Mouse (Mus musculus) midbrain, embryonic 14.5 days (tissue): ENCODE results near the gene Nol7. TPM values are rescaled to one million over a fixed set of nuclear protein-coding genes. Genes with fewer than 3 reads are reported as not detected.

Source experiments
- ATAC-seq: fragments of 200-750 bp; cut with Nextera tagmentation; 2 replicates; pipeline ENCODE4 v1.8.0; 2017; ENCODE audit warnings: moderate number of reproducible peaks, moderate library complexity; ENCODE audit not compliant: low FRiP score, low TSS enrichment
- DNase-seq: peaks from one replicate; pipeline ENCODE4 v3.0.0-alpha.2; 2015
- H3K27ac ChIP-seq: fragments of 300-500 bp; sonication (generic); replicated peaks from 2 replicates; pipeline ENCODE4 v1.5.1; 2014; ENCODE audit warnings: mild to moderate bottlenecking, low read depth, low read length, moderate library complexity
- H3K27me3 ChIP-seq: fragments of 300-500 bp; sonication (generic); 2 replicates; pipeline ENCODE4 v1.6.1; 2014; ENCODE audit warnings: low read length, control low read depth, mixed read lengths; ENCODE audit not compliant: control insufficient read depth, insufficient read depth
- H3K36me3 ChIP-seq: fragments of 300-500 bp; sonication (generic); 2 replicates; pipeline ENCODE4 v1.6.1; 2014; ENCODE audit warnings: low read length, control low read depth; ENCODE audit not compliant: control insufficient read depth, insufficient read depth
- H3K4me1 ChIP-seq: fragments of 300-500 bp; sonication (generic); 2 replicates; pipeline ENCODE4 v1.6.1; 2014; ENCODE audit warnings: mild to moderate bottlenecking, antibody characterized with exemption, low read length, control low read depth; ENCODE audit not compliant: control insufficient read depth, insufficient read depth
- H3K4me2 ChIP-seq: fragments of 300-500 bp; sonication (generic); 2 replicates; pipeline ENCODE4 v1.6.1; 2014; ENCODE audit warnings: mild to moderate bottlenecking, low read length, moderate library complexity
- H3K4me3 ChIP-seq: fragments of 300-500 bp; sonication (generic); replicated peaks from 2 replicates; pipeline ENCODE4 v1.5.1; 2014; ENCODE audit warnings: low read depth, low read length
- H3K9ac ChIP-seq: fragments of 300-500 bp; sonication (generic); replicated peaks from 2 replicates; pipeline ENCODE4 v1.6.1; 2014; ENCODE audit warnings: mild to moderate bottlenecking, low read length, moderate library complexity
- H3K9me3 ChIP-seq: fragments of 300-500 bp; sonication (generic); 2 replicates; pipeline ENCODE4 v1.6.1; 2016; ENCODE audit warnings: low read length, control low read depth, mixed read lengths; ENCODE audit not compliant: control insufficient read depth
- WGBS: fragments of 180-500 bp; shearing (Covaris S2); extraction: QIAGEN DNeasy Blood & Tissue Kit; methylation state at CpG from one replicate; pipeline ENCODE4 v1.1.7; 2014; 5-methylcytosine and 5-hydroxymethylcytosine counted together
- polyA plus RNA-seq: library from polyadenylated mRNA; unstranded; fragments of >200 nt; fragmentation: Nextera tagmentation; extraction: Ambion mirVana; gene quantifications from 2 replicates; pipeline ENCODE4 v1.2.1, GENCODE M21; 2014

Nol7 gene
- polyA plus RNA-seq = 170 and 181 TPM in 2 replicates

- Histone ChIP-seq H3K27ac (peak within 1 kb of the TSS; percentile 94), H3K27me3 (no peaks in the 10 kb centered on the region), H3K4me1 (peaks cover 8% of the 10 kb centered on the region; the same call in 1 of the 2 replicates), H3K9ac (peak within 1 kb of the TSS; percentile 77), H3K4me2 (peak within 1 kb of the TSS; percentile 81), H3K36me3 (peaks cover 35% of the 10 kb centered on the region), H3K4me3 (peak within 1 kb of the TSS; percentile 70), H3K9me3 (no peaks in the 10 kb centered on the region)
- peak; percentile 92 for ATAC-seq
- 2% methylated on average over 70 of the region's 72 CpGs for WGBS
- peak; percentile 98 for DNase-seq
Observed at GRCm38 (mm10) chr13:43398297-43399080, at the start of gene Nol7. Gene Nol7, plus strand, starts transcription at chr13:43398390.

- Histone ChIP-seq H3K27me3 (no peaks in the 10 kb centered on the region), H3K4me3 (no peak overlapping the region), H3K4me1 (no peaks in the 10 kb centered on the region), H3K9ac (no peak overlapping the region), H3K4me2 (no peak overlapping the region), H3K9me3 (no peaks in the 10 kb centered on the region), H3K27ac (no peak overlapping the region), H3K36me3 (no peaks in the 10 kb centered on the region)
- no peak for DNase-seq
- no peak for ATAC-seq
- 85% methylated on average over 8 of the region's 8 CpGs for WGBS
Observed at GRCm38 (mm10) chr13:43349376-43349775, 48.8 kb upstream of the Nol7 start.

GRCm38 (mm10) chr13:43350489-43351169, 47.6 kb upstream of the Nol7 start:
- no peak overlapping the region for H3K4me2 ChIP-seq
- H3K27ac ChIP-seq = no peak overlapping the region
- H3K4me3 ChIP-seq = no peak overlapping the region
- no peaks in the 10 kb centered on the region for H3K27me3 ChIP-seq
- H3K4me1 ChIP-seq = no peaks in the 10 kb centered on the region
- DNase-seq (no peak), ATAC-seq (no peak)
- H3K9me3 ChIP-seq = no peaks in the 10 kb centered on the region
- WGBS = 86% methylated on average over 9 of the region's 9 CpGs
- no peaks in the 10 kb centered on the region for H3K36me3 ChIP-seq
- H3K9ac ChIP-seq = no peak overlapping the region

- H3K4me3 ChIP-seq = no peak overlapping the region
- no peaks in the 10 kb centered on the region for H3K27me3 ChIP-seq
- no peaks in the 10 kb centered on the region for H3K36me3 ChIP-seq
- no peak overlapping the region for H3K9ac ChIP-seq
- no peaks in the 10 kb centered on the region for H3K4me1 ChIP-seq
- ATAC-seq (no peak), DNase-seq (no peak)
- H3K9me3 ChIP-seq = no peaks in the 10 kb centered on the region
- no peak overlapping the region for H3K27ac ChIP-seq
- 67% methylated on average over 4 of the region's 4 CpGs for WGBS
- no peak overlapping the region for H3K4me2 ChIP-seq
Observed at GRCm38 (mm10) chr13:43353356-43353755, 44.8 kb upstream of the Nol7 start.

GRCm38 (mm10) chr13:43354362-43354761, 43.8 kb upstream of the Nol7 start:
- H3K36me3 ChIP-seq = no peaks in the 10 kb centered on the region
- H3K9me3 ChIP-seq = no peaks in the 10 kb centered on the region
- ATAC-seq (no peak), DNase-seq (no peak)
- H3K4me2 ChIP-seq = no peak overlapping the region
- no peak overlapping the region for H3K9ac ChIP-seq
- 0 out of 2 replicates have a peak, but pooled peaks cover 3% of the 10 kb centered on the region for H3K4me1 ChIP-seq
- no peak overlapping the region for H3K4me3 ChIP-seq
- H3K27ac ChIP-seq = no peak overlapping the region
- H3K27me3 ChIP-seq = no peaks in the 10 kb centered on the region
- 90% methylated on average over 12 of the region's 12 CpGs for WGBS

GRCm38 (mm10) chr13:43356346-43357125, 41.7 kb upstream of the Nol7 start:
- Histone ChIP-seq H3K9me3 (no peaks in the 10 kb centered on the region), H3K27ac (no peak overlapping the region), H3K4me2 (no peak overlapping the region), H3K4me3 (no peak overlapping the region), H3K36me3 (no peaks in the 10 kb centered on the region), H3K4me1 (0 out of 2 replicates have a peak, but pooled peaks cover 3% of the 10 kb centered on the region), H3K27me3 (no peaks in the 10 kb centered on the region), H3K9ac (no peak overlapping the region)
- DNase-seq = no peak
- 91% methylated on average over 14 of the region's 14 CpGs for WGBS
- ATAC-seq = no peak

- no peak for DNase-seq
- Histone ChIP-seq H3K4me1 (0 out of 2 replicates have a peak, but pooled peaks cover 3% of the 10 kb centered on the region), H3K4me2 (no peak overlapping the region), H3K4me3 (no peak overlapping the region), H3K9ac (no peak overlapping the region), H3K9me3 (no peaks in the 10 kb centered on the region), H3K27ac (no peak overlapping the region), H3K27me3 (no peaks in the 10 kb centered on the region), H3K36me3 (no peaks in the 10 kb centered on the region)
- ATAC-seq = no peak
- WGBS = 57% methylated on average over 6 of the region's 6 CpGs
Observed at GRCm38 (mm10) chr13:43360534-43360933, 37.7 kb upstream of the Nol7 start.

- no peaks in the 10 kb centered on the region for H3K36me3 ChIP-seq
- no peak for ATAC-seq
- DNase-seq = no peak
- WGBS = 80% methylated on average over 9 of the region's 9 CpGs
- no peak overlapping the region for H3K4me2 ChIP-seq
- H3K27me3 ChIP-seq = no peaks in the 10 kb centered on the region
- H3K9ac ChIP-seq = no peak overlapping the region
- 0 out of 2 replicates have a peak, but pooled peaks cover 10% of the 10 kb centered on the region for H3K4me1 ChIP-seq
- H3K9me3 ChIP-seq = no peaks in the 10 kb centered on the region
- no peak overlapping the region for H3K27ac ChIP-seq
- no peak overlapping the region for H3K4me3 ChIP-seq
Observed at GRCm38 (mm10) chr13:43362353-43362752, 35.8 kb upstream of the Nol7 start.
